Mouse (Mus musculus): ENCODE measurements around the gene Tbc1d7. TPM values are rescaled to one million over a fixed set of nuclear protein-coding genes. Genes with fewer than 3 reads are reported as not detected.

The Tbc1d7 gene
- polyA plus RNA-seq, 1 experiment = 15.9 TPM

DNA sequence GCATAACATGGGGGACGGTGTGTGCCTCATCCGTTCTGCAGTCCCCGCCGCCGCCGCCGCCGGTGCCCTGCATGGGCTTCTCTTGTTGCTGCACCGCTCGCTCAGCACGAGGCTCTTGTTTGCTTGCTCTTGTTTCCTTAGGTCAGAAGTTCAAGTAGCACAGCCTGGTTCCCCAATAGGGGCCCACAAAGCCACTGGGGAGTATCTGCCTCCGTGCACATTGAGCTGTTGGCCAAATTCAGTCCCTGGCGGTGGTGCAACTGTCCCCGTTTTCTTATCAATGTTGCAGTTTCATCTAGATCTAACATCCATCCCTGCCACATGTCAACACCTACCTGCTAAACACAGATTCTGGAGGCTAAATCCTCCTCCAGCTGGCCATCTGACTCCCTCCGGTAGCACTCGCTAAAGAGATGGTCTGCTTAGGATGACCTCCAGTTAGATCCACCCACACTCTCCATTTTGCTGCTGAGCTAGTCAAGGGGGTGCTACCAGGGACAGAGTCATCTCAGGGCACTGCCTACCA lies 37.7 kb upstream of the Tbc1d7 start:
- TF ChIP-seq CTCF (IDR thresholded peaks at IDR 0.05; ENCODE audit: control insufficient read depth, insufficient read depth, insufficient read length) (no peak), MYOG (IDR thresholded peaks at IDR 0.05; ENCODE audit: control insufficient read depth, extremely low read depth, insufficient read length) (no peak), MAX (IDR thresholded peaks at IDR 0.05) (no peak), CEBPB (IDR thresholded peaks at IDR 0.05; ENCODE audit: low read depth) (no peak), MYOD1 (IDR thresholded peaks at IDR 0.05; ENCODE audit: control insufficient read depth, insufficient read length, low read depth) (no peak), FOSL1 (IDR thresholded peaks at IDR 0.05; ENCODE audit: insufficient read depth, low read length, poor library complexity, severe bottlenecking) (no peak), USF1 (IDR thresholded peaks at IDR 0.05; ENCODE audit: low read depth) (no peak)
- H3K27me3 ChIP-seq (ENCODE audit: control insufficient read depth, insufficient read depth, insufficient read length) = no peaks in the 10 kb centered on the region

DNA sequence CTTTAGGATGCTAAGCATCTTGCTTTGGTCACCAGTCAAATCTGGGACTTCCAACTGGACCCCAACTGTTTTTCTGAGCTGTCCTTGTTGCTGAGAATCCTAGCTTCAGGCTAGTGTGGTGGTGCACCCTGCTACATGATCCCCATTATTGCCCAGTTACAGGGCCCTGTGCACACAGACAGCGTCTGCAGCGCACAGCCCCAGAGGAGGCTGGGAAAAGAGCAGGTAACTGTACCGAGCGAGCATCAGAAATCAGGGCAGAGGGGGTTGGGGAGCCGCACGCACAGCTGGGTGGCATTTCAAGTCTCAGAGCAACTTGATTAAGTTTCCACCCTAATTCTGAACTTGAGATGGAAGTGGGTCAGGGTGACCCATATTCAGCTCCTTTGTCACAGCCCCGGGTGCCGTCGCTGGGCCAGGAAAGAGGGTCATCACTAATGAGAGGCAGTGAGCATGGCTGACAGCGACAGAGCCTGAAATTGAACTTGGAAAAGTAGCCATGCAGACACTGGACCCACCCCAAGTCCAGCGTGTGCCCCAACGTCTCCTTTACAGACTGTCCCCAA lies 34.9 kb upstream of the Tbc1d7 start:
- no peak overlapping the region for H3ac ChIP-seq (ENCODE audit: control insufficient read depth, insufficient read length, low read depth)
- H3K36me3 ChIP-seq (ENCODE audit: control insufficient read depth, insufficient read depth) = no peaks in the 10 kb centered on the region
- no peak overlapping the region for H3K4me3 ChIP-seq (ENCODE audit: insufficient read depth, poor library complexity, severe bottlenecking)
- TF ChIP-seq USF1 (IDR thresholded peaks at IDR 0.05; ENCODE audit: low read depth) = no peak
- no peak for TF ChIP-seq MYOD1 (IDR thresholded peaks at IDR 0.05; ENCODE audit: control insufficient read depth, insufficient read length, low read depth)
- TF ChIP-seq MYOG (IDR thresholded peaks at IDR 0.05; ENCODE audit: control insufficient read depth, extremely low read depth, insufficient read length) = no peak
- TF ChIP-seq MAX (IDR thresholded peaks at IDR 0.05) = no peak
- TF ChIP-seq FOSL1 (IDR thresholded peaks at IDR 0.05; ENCODE audit: insufficient read depth, low read length, poor library complexity, severe bottlenecking) = no peak
- TF ChIP-seq CTCF (IDR thresholded peaks at IDR 0.05; ENCODE audit: control insufficient read depth, insufficient read depth, insufficient read length) = no peak
- no peak for TF ChIP-seq CEBPB (IDR thresholded peaks at IDR 0.05; ENCODE audit: low read depth)
- H3K79me2 ChIP-seq (ENCODE audit: control insufficient read depth, insufficient read depth) = peaks cover 71% of the 10 kb centered on the region
- no peaks in the 10 kb centered on the region for H3K27me3 ChIP-seq (ENCODE audit: control insufficient read depth, insufficient read depth, insufficient read length)
- peaks cover 17% of the 10 kb centered on the region for H3K79me3 ChIP-seq (ENCODE audit: low read depth)

More for the DNA sequence above, 37.7 kb upstream of the Tbc1d7 start:
- peaks cover 67% of the 10 kb centered on the region for H3K79me2 ChIP-seq (ENCODE audit: control insufficient read depth, insufficient read depth)
- peaks cover 17% of the 10 kb centered on the region for H3K79me3 ChIP-seq (ENCODE audit: low read depth)
- no peak overlapping the region for H3ac ChIP-seq (ENCODE audit: control insufficient read depth, insufficient read length, low read depth)
- no peak overlapping the region for H3K4me3 ChIP-seq (ENCODE audit: insufficient read depth, poor library complexity, severe bottlenecking)
- H3K36me3 ChIP-seq (ENCODE audit: control insufficient read depth, insufficient read depth) = no peaks in the 10 kb centered on the region

DNA sequence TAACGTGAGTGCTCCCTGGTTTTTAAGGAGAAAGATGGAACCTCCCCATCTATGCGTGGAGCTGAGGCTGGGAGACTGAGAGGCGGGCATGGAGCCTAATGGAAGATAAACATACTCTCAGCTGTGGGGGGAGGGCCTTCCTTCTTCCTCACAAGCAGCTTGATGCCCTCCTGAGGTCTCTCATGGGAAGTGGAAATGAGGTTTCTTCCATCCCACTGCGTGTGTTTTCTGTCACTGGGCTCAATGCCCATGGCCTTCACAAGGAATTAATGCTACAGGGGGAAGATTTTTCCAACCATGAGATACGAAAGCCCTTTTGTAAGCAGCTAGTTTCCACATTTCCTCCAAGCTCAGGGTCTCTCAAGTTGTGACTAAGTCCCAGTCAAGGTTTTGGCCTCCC lies 32.3 kb upstream of the Tbc1d7 start:
- Histone ChIP-seq H3K79me2 (ENCODE audit: control insufficient read depth, insufficient read depth) (peaks cover 47% of the 10 kb centered on the region), H3K36me3 (ENCODE audit: control insufficient read depth, insufficient read depth) (peaks cover 13% of the 10 kb centered on the region), H3ac (ENCODE audit: control insufficient read depth, insufficient read length, low read depth) (no peak overlapping the region), H3K27me3 (ENCODE audit: control insufficient read depth, insufficient read depth, insufficient read length) (no peaks in the 10 kb centered on the region), H3K79me3 (ENCODE audit: low read depth) (peaks cover 6% of the 10 kb centered on the region), H3K4me3 (ENCODE audit: insufficient read depth, poor library complexity, severe bottlenecking) (no peak overlapping the region)
- TF ChIP-seq FOSL1 (IDR thresholded peaks at IDR 0.05; ENCODE audit: insufficient read depth, low read length, poor library complexity, severe bottlenecking) = no peak

DNA sequence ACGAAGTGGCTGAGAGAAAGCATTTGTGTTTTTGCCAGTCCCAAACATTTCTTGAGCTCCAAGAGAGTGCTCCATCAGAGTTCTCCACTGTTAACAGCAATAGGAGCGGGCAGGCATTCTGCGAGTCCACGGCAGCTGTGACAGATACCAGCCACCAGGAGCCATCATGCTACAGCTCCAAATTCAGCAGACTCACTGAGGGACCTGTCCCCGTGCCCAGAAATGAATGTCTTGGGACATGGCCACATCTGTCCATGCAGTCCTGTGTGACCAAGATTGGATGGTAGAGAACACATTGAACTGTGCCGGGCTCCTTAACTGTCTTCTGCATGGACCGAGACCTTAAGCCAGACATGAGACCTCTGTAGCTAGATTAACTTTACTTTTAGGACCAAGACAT lies 31.9 kb upstream of the Tbc1d7 start:
- H3K36me3 ChIP-seq (ENCODE audit: control insufficient read depth, insufficient read depth) = peaks cover 13% of the 10 kb centered on the region

DNA sequence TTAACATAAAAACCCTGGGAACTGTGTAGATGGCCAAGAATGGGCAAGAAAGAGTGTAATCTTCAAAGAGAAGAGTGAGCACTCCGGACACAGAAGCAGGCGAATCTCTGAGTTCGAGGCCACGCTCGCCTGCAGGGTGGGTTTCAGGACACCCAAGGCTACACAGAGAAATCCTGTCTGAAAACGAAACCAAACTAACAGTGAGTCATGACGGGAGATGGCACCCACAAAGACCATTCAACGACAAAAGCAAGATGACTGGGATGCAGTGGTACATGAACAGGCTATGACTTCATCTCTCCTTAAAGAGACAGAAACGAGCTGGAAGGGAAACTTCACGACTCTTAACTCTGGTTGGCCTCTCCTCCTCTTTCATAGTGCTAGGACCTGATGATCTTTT lies 31.1 kb upstream of the Tbc1d7 start:
- H3K79me3 ChIP-seq (ENCODE audit: low read depth) = peaks cover 4% of the 10 kb centered on the region
- peaks cover 42% of the 10 kb centered on the region for H3K79me2 ChIP-seq (ENCODE audit: control insufficient read depth, insufficient read depth)
- H3K36me3 ChIP-seq (ENCODE audit: control insufficient read depth, insufficient read depth) = peaks cover 13% of the 10 kb centered on the region
- TF ChIP-seq MAX (IDR thresholded peaks at IDR 0.05) = no peak
- TF ChIP-seq CTCF (IDR thresholded peaks at IDR 0.05; ENCODE audit: control insufficient read depth, insufficient read depth, insufficient read length) = no peak
- no peak for TF ChIP-seq USF1 (IDR thresholded peaks at IDR 0.05; ENCODE audit: low read depth)
- TF ChIP-seq MYOD1 (IDR thresholded peaks at IDR 0.05; ENCODE audit: control insufficient read depth, insufficient read length, low read depth) = no peak
- no peak for TF ChIP-seq MYOG (IDR thresholded peaks at IDR 0.05; ENCODE audit: control insufficient read depth, extremely low read depth, insufficient read length)
- TF ChIP-seq CEBPB (IDR thresholded peaks at IDR 0.05; ENCODE audit: low read depth) = no peak
- no peak for TF ChIP-seq FOSL1 (IDR thresholded peaks at IDR 0.05; ENCODE audit: insufficient read depth, low read length, poor library complexity, severe bottlenecking)
- no peaks in the 10 kb centered on the region for H3K27me3 ChIP-seq (ENCODE audit: control insufficient read depth, insufficient read depth, insufficient read length)
- H3K4me3 ChIP-seq (ENCODE audit: insufficient read depth, poor library complexity, severe bottlenecking) = no peak overlapping the region
- H3ac ChIP-seq (ENCODE audit: control insufficient read depth, insufficient read length, low read depth) = no peak overlapping the region

More for the DNA sequence above, 31.9 kb upstream of the Tbc1d7 start:
- Histone ChIP-seq H3ac (ENCODE audit: control insufficient read depth, insufficient read length, low read depth) (no peak overlapping the region), H3K79me3 (ENCODE audit: low read depth) (peaks cover 4% of the 10 kb centered on the region), H3K4me3 (ENCODE audit: insufficient read depth, poor library complexity, severe bottlenecking) (no peak overlapping the region), H3K27me3 (ENCODE audit: control insufficient read depth, insufficient read depth, insufficient read length) (no peaks in the 10 kb centered on the region), H3K79me2 (ENCODE audit: control insufficient read depth, insufficient read depth) (peaks cover 46% of the 10 kb centered on the region)
- TF ChIP-seq MYOD1 (IDR thresholded peaks at IDR 0.05; ENCODE audit: control insufficient read depth, insufficient read length, low read depth) = no peak
- no peak for TF ChIP-seq CTCF (IDR thresholded peaks at IDR 0.05; ENCODE audit: control insufficient read depth, insufficient read depth, insufficient read length)
- TF ChIP-seq USF1 (IDR thresholded peaks at IDR 0.05; ENCODE audit: low read depth) = no peak
- no peak for TF ChIP-seq MYOG (IDR thresholded peaks at IDR 0.05; ENCODE audit: control insufficient read depth, extremely low read depth, insufficient read length)
- no peak for TF ChIP-seq MAX (IDR thresholded peaks at IDR 0.05)
- TF ChIP-seq CEBPB (IDR thresholded peaks at IDR 0.05; ENCODE audit: low read depth) = no peak
- no peak for TF ChIP-seq FOSL1 (IDR thresholded peaks at IDR 0.05; ENCODE audit: insufficient read depth, low read length, poor library complexity, severe bottlenecking)

DNA sequence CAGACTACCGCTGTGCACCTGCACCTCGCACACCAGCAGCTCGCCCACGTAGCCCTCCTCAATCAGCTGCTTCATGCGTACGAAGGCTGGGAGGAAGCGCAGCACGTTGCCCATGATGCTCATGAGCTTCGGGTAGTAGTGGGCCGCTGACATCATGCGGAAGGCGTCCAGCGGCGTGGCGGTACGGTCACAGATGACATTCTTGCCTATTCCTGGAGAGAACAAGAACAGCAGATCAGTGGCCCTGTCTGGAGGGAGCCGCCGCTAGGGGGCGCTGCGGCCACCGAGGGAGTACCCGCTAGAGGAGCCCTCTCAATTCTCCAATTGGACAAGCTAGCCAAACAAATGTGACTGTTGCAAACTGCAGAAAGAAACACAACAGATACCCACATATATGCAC lies 29.7 kb upstream of the Tbc1d7 start:
- Histone ChIP-seq H3K27me3 (ENCODE audit: control insufficient read depth, insufficient read depth, insufficient read length) (no peaks in the 10 kb centered on the region), H3K4me3 (ENCODE audit: insufficient read depth, poor library complexity, severe bottlenecking) (no peak overlapping the region), H3ac (ENCODE audit: control insufficient read depth, insufficient read length, low read depth) (no peak overlapping the region), H3K79me2 (ENCODE audit: control insufficient read depth, insufficient read depth) (peaks cover 29% of the 10 kb centered on the region), H3K79me3 (ENCODE audit: low read depth) (peaks cover 4% of the 10 kb centered on the region), H3K36me3 (ENCODE audit: control insufficient read depth, insufficient read depth) (peaks cover 13% of the 10 kb centered on the region)
- TF ChIP-seq CTCF (IDR thresholded peaks at IDR 0.05; ENCODE audit: control insufficient read depth, insufficient read depth, insufficient read length) (peak; percentile 12), FOSL1 (IDR thresholded peaks at IDR 0.05; ENCODE audit: insufficient read depth, low read length, poor library complexity, severe bottlenecking) (no peak)

Data from C2C12 (cell line).